Mouse (Mus musculus) bone marrow macrophage, adult 2 months (primary cell): ENCODE measurements around the gene Ssh2. TPM values are rescaled to one million over a fixed set of nuclear protein-coding genes. Genes with fewer than 3 reads are reported as not detected.
"Not testable (repeated sequence)": the region's sequence is repeated elsewhere in the genome, so short reads cannot be mapped to it uniquely, and the experiment has no call there.

Source experiments
- H3K27ac ChIP-seq: 2 replicates; pipeline ENCODE4 v1.5.1; 2012; ENCODE audit warnings: low read depth, low read length; ENCODE audit not compliant: insufficient read depth
- H3K4me1 ChIP-seq: 2 replicates; pipeline ENCODE4 v1.6.1; 2012; ENCODE audit warnings: low read length; ENCODE audit not compliant: control insufficient read depth, insufficient read depth
- H3K4me3 ChIP-seq: 2 replicates; pipeline ENCODE4 v1.5.1; 2012; ENCODE audit warnings: mild to moderate bottlenecking, low read length, moderate library complexity; ENCODE audit not compliant: insufficient read depth
- CTCF ChIP-seq: IDR thresholded peaks from 2 replicates; pipeline ENCODE4 v1.5.1; 2012; ENCODE audit warnings: low read depth, mild to moderate bottlenecking, low read length, moderate library complexity
- POLR2A ChIP-seq: IDR thresholded peaks from 2 replicates; pipeline ENCODE4 v1.6.1; 2012; ENCODE audit warnings: mild to moderate bottlenecking, low read depth, low read length, borderline replicate concordance
- polyA plus RNA-seq: library from polyadenylated mRNA; stranded (reverse); fragments of >200 nt; gene quantifications from 2 replicates; pipeline ENCODE4 v1.2.4, GENCODE M21; 2012; ENCODE audit not compliant: missing spikeins, insufficient read depth, insufficient read length

Gene Ssh2
- polyA plus RNA-seq, 1 experiment, result 26.8 TPM

DNA sequence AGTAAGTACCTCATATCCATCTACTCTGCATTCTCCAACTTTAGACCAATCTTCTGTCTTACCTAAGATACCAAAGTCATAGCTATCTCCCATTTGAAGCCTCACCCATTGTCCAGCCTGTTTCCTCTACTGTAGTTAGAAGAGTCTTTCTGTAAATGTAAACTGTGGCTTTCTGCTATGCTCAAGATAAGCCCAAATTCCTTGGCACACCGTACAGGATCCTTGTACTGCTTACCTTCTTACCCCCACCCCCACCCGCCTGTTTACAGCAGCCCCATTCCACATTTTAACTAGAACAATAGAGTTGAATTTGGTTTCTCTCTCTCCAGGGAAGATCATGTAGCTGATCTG lies 153.7 kb downstream of the Ssh2 start:
- Histone ChIP-seq H3K27ac (no peak overlapping the region), H3K4me3 (no peak overlapping the region), H3K4me1 (peaks cover 37% of the 10 kb centered on the region)
- TF ChIP-seq POLR2A, result no peak
- no peak for TF ChIP-seq CTCF

DNA sequence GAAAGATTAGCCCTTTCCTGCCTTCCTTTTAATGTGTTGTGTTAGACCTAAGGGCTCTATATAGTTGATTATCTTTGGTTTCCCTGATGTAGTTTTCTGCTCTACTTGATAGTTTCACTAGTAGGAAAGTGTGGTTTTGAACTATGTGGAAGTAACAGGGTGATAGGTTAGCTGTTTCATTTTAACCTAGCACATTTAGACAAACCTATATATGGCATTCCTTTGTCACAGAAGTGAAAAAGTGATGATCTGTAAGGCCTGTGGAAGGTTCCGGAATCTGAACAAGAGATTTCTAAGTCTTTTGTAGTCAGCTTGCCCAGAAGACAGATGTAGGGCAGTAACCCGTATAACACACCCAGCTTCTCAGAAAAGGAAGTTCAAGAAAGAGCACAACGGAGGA lies 155.0 kb downstream of the Ssh2 start:
- TF ChIP-seq CTCF, result no peak
- Histone ChIP-seq H3K27ac (peak overlapping the region; percentile 56), H3K4me1 (peaks cover 29% of the 10 kb centered on the region), H3K4me3 (no peak overlapping the region)

DNA sequence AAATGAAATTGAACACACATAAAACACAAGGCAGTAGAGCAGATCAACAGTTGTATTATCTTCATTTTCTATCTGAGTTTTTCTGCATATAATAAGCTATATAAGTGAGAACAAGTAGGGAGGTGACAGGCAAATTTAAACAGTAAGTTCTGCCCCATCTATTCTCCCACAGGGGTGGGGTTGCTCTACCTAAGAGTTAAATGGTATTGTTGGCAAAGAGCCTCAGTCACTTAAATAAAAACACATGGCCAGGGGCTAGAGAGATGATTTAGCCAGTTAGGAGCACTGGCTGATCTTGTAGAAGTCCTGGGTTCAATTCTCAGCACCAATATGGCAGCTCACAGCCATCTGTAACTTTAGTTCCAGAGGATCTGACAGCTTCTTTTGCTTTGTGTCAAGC lies 155.6 kb downstream of the Ssh2 start:
- peak overlapping the region; percentile 70 for H3K27ac ChIP-seq
- TF ChIP-seq POLR2A (no peak), CTCF (no peak)
- no peak overlapping the region for H3K4me3 ChIP-seq
- peaks cover 29% of the 10 kb centered on the region for H3K4me1 ChIP-seq

DNA sequence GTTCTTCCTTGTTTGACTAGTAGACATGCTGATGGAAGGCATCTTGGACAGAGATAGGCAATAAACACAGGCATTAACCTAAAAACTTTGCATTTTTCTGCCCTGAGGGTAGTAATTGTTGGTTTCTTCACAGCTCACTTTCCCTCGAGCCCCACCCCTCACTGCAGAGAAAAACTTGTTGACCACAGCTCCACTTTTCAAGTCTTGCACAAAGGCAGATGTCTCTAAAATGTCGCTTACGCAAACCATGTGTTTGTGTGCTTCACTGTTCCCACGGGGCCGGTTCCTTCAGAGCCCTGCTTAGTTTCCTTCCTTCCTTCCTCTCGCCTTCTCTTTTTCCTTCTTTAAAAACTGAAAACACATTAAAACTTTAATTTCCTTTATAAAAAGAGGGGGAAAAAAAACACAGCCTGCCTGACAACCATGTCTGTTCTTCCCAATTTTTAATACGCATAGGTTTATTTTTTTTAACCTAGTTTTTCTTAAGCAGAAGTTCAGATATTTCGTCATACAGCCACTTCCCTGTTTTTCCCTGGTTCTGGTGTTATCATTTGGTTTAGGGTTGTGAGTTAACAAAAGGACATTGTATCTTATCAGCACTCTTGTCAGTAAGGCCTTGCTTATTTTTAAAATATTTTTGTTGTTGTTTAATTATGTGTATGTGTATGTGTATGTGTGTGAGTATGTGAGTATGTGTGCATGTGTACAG lies 156.3 kb downstream of the Ssh2 start:
- Histone ChIP-seq H3K27ac (peak overlapping the region; percentile 70), H3K4me3 (peak overlapping the region; percentile 39; the same call in 1 of the 2 replicates), H3K4me1 (peaks cover 32% of the 10 kb centered on the region)
- TF ChIP-seq CTCF, result no peak
- TF ChIP-seq POLR2A, result no peak

DNA sequence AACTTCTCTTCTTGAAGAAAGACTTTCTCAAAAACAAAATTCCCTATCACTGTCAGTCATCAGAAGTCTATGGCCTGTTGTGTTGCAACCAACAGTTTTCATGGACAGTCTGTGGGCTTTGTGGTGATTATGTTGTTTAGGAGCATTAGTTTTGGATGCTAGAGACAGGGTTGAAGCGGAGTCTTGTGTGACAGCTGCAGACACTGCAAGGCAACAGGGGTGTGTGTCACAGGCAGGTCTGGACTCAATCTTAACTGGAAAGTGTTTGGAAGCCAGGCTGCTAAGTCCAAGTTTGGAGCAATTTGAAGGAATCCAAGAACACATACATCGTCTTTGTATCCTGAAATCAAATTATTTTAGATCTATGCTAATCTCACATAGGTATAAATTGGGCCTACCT lies 162.5 kb downstream of the Ssh2 start:
- Histone ChIP-seq H3K4me1 (peaks cover 18% of the 10 kb centered on the region), H3K27ac (no peak overlapping the region), H3K4me3 (no peak overlapping the region)
- TF ChIP-seq CTCF (no peak), POLR2A (no peak)

DNA sequence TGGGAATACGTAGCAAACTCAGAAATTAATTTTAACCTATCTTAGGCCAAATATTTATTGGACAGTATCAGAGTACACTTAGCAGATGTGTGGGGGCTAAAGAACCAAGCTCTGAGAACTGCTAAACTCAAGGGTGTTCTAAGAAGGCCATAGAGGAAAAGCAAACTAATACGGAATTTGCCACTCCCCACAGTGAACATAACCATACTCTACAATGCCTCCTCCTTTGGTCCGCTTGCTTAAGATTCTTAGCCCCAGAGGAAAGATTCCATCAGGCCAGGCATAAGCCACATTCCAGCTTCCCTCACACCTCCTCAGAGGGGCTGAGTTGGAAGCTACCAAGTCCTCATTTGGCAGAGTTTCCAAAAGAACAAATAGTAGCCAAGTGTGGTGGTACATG lies 165.1 kb downstream of the Ssh2 start:
- Histone ChIP-seq H3K4me1 (peaks cover 35% of the 10 kb centered on the region), H3K27ac (no peak overlapping the region), H3K4me3 (no peak overlapping the region)
- no peak for TF ChIP-seq POLR2A
- no peak for TF ChIP-seq CTCF

DNA sequence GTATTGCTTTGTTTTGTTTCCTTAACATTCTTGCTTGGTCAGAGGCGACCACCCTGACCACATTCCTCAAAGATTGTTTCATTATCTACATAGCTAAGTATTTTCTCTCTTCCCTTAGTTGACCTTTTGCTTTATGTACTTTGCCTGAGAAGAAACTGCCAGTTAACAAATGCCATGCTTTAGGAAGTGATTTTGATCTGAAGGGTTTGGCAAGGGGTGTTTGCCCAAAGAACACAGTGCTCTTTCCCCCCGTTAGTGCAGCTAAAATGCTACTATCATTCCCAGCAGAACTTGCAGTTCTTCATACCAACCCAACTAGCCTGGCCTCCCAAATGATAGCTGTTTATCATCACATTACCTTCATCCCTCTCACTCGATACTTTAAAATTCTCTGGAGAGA lies 168.1 kb downstream of the Ssh2 start:
- Histone ChIP-seq H3K4me3 (no peak overlapping the region), H3K4me1 (peaks cover 29% of the 10 kb centered on the region), H3K27ac (no peak overlapping the region)
- no peak for TF ChIP-seq POLR2A
- no peak for TF ChIP-seq CTCF

DNA sequence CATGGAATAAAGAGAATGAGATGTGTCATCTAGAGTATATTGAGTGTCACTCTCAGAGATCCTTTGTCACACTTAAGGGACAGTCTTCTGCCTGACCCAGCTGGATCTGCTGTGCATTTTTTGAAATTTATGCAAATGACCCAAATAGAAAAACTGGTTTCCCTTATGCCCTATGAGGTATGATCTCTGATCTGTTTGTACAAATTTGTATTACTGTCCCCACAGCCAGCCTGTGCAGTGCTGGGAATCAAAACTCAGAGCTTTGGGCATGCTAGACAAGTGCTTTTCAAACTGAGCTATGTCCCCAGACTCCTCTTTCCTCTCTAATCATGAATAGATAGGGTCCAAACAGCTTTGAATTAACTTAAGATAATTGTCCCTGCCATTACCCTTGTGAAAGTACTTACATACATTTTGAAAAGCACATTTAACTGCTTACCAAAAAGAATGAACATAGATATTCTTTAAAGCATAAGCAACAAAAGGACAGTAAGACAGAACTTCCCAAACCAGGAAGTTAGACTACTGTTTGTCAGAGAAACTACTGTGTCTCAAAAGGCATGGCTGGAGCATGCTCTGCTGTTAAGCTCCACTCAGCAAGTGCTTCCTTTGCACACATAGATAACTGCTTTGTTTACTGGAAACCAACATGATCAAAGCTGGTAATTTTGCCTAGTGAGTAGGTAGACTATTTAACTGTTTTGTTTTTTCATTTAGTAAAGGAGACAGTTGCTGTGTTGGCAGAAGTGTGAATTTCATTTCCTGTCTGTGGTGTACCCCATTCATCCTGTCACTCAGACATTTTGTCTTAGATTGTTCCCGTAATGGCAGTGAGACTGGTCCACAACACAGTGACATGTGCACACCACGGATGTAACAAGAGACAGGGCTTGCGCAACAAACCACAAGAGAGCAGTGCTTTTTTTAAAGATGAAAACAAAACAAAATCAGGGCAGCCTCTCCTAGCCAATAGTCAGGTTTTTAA lies 169.9 kb downstream of the Ssh2 start:
- H3K4me3 ChIP-seq, result no peak overlapping the region
- H3K27ac ChIP-seq, result peak overlapping the region; percentile 93
- TF ChIP-seq CTCF, result no peak
- TF ChIP-seq POLR2A, result no peak
- peaks cover 29% of the 10 kb centered on the region for H3K4me1 ChIP-seq

DNA sequence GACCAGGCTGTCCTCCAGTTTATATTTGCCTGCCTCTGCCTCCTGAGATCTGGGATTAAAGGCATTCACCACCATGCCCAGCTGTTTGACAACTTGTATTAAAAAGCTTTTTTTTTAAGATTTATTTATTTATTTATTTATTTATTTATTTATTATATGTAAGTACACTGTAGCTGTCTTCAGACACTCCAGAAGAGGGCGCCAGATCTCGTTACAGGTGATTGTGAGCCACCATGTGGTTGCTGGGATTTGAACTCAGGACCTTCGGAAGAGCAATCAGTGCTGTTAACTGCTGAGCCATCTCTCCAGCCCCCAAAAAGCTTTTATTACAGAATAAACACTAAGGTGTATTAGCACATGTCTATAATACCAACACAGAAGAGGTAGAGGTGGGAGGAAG lies 172.1 kb downstream of the Ssh2 start:
- H3K4me1 ChIP-seq, result peaks cover 24% of the 10 kb centered on the region
- H3K4me3 ChIP-seq, H3K27ac ChIP-seq: not testable (repeated sequence)

DNA sequence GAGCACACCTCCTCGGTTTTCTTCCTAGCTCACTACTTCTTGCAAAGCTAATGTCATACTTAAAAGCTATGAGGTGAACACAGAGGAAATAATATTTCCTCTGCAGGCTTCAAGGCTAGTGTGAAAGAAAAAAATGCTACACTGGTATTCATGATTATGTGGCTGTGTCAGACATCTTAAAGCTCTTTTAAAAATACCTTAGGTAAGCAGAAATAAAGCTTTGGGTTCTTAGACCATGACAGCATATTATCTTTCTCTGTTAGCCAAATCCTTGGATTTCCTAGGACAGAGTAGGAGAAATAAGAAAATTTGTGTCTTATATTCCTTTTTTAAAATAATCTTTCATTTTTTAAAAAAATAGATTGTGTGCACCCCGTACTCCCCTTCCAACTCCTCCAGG lies 179.5 kb downstream of the Ssh2 start:
- Histone ChIP-seq H3K4me3 (no peak overlapping the region), H3K27ac (no peak overlapping the region), H3K4me1 (no peaks in the 10 kb centered on the region)
- TF ChIP-seq CTCF (no peak), POLR2A (no peak)
